Mouse (Mus musculus): ENCODE measurements around the gene Copa. TPM values are rescaled to one million over a fixed set of nuclear protein-coding genes. Genes with fewer than 3 reads are reported as not detected.
A peak's percentile ranks its signal among the peaks of the same experiment; 100 is the strongest.

Gene Copa
- polyA plus RNA-seq, 1 experiment from 2014 or later, result 201 TPM

DNA sequence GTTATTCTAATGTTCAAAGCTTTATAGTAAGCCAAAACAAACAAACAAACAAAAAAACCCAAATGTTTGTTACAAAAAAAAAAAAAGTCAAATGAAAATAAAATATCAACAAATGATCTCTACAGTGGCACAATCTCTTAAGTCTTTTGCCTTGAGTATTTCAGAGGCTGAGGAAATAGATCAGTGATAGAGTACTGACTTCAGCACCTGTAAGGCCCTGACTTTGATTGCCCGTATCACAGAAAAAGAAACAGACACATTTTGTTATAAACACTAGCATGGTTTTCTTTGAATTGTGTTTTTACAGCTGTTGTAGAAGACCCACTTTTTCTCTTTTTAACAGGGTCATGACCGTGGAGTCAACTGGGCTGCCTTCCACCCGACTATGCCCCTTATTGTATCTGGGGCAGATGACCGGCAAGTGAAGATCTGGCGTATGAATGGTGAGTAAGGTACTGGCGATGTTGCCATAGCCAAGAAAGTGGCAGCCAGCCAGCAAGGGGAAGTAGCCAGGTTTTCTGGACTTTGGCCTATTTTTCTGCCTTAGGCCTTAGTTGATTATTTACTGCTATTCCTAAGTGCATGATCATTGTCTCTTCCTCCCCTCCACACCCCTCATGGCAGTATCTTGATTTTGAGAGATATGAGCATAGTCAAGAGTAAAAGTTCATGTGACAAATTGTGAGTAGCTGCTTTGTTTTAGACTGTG is 17.1 kb downstream of the Copa start:
- H3K27ac ChIP-seq, result no peak overlapping the region
- peak; percentile 91 for ATAC-seq
- no peak overlapping the region for H3K4me2 ChIP-seq (replicated peaks)
- 74% methylated on average over 6 of the region's 6 CpGs for WGBS
- H3K4me3 ChIP-seq (replicated peaks), result no peak overlapping the region
- no peak overlapping the region for H3K9ac ChIP-seq
- H3K4me1 ChIP-seq (replicated peaks), result no peaks in the 10 kb centered on the region
- no peaks in the 10 kb centered on the region for H3K27me3 ChIP-seq (replicated peaks)
- no peaks in the 10 kb centered on the region for H3K9me3 ChIP-seq
- peaks cover 41% of the 10 kb centered on the region for H3K36me3 ChIP-seq

GRCm38 (mm10) chr1:172103619-172104018 is 21.3 kb downstream of the Copa start:
- H3K27ac ChIP-seq, result no peak overlapping the region
- H3K4me2 ChIP-seq (replicated peaks), result no peak overlapping the region
- H3K36me3 ChIP-seq, result peaks cover 55% of the 10 kb centered on the region
- no peaks in the 10 kb centered on the region for H3K27me3 ChIP-seq (replicated peaks)
- H3K9me3 ChIP-seq, result no peaks in the 10 kb centered on the region
- ATAC-seq, result no peak
- WGBS, result 85% methylated on average over 4 of the region's 4 CpGs
- H3K4me1 ChIP-seq (replicated peaks), result no peaks in the 10 kb centered on the region
- H3K9ac ChIP-seq, result no peak overlapping the region
- H3K4me3 ChIP-seq (replicated peaks), result no peak overlapping the region

DNA sequence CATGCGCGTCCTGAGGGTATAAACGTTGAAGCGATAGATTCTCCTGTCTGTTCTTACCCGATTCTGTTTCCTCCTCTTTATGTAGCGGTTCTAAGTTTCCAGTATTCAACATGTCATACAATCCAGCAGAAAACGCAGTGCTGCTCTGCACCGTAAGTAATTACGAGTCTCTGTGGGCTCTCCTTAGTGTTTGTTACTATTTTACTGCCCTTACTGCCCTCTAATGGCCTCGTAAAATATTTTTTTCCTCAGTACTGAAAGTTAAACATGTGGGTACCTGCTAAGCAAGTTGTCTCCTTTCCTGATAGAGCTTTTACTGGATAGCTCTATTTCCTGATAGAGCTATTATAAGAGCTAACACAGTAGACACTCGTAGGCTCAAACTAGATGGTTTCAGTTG is 22.8 kb downstream of the Copa start:
- 66% methylated on average over 11 of the region's 11 CpGs for WGBS
- Histone ChIP-seq H3K9ac (no peak overlapping the region), H3K4me1 (replicated peaks) (no peaks in the 10 kb centered on the region), H3K4me2 (replicated peaks) (no peak overlapping the region), H3K27me3 (replicated peaks) (no peaks in the 10 kb centered on the region), H3K36me3 (peaks cover 65% of the 10 kb centered on the region), H3K4me3 (replicated peaks) (no peak overlapping the region), H3K27ac (no peak overlapping the region), H3K9me3 (no peaks in the 10 kb centered on the region)
- ATAC-seq, result no peak

DNA sequence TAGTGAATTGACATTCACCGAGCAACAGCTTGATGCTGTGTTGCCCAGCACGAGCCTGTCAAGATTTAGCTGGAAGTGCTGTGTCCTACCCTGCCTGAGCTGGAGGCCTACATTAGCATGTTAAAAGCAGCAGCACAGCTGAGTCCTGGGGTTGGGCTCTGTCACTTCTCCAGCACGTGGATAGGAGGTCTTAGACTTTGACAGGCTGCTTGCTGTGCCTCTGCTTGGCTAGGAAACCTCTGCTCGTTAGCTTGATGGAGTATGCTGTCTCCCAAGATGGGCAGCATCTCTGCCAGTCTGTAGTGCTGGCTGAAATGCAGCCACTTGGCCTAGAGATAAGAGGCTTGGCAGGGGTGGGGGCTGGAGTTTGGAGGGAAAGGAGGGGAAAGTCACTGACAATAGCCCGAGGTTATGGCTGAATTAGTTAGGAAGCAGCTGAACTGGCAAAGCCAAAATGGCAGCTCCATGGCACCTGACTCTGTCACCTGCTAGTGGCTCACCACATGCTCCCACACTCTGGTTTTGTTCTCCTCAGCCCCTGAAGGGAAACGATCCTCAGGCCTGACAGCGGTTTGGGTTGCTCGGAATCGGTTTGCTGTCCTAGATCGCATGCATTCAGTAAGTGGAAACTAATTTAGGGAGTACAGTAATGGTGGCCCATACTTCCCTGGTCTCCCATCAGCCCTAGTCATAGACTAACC is 25.6 kb downstream of the Copa start:
- ATAC-seq, result no peak
- Histone ChIP-seq H3K4me1 (replicated peaks) (no peaks in the 10 kb centered on the region), H3K27me3 (replicated peaks) (no peaks in the 10 kb centered on the region), H3K27ac (no peak overlapping the region), H3K9ac (no peak overlapping the region), H3K36me3 (peaks cover 60% of the 10 kb centered on the region), H3K4me3 (replicated peaks) (no peak overlapping the region), H3K9me3 (no peaks in the 10 kb centered on the region), H3K4me2 (replicated peaks) (no peak overlapping the region)
- 82% methylated on average over 10 of the region's 10 CpGs for WGBS

GRCm38 (mm10) chr1:172116948-172117347 is 34.6 kb downstream of the Copa start:
- Histone ChIP-seq H3K36me3 (peaks cover 77% of the 10 kb centered on the region), H3K4me2 (replicated peaks) (no peak overlapping the region), H3K4me1 (replicated peaks) (no peaks in the 10 kb centered on the region), H3K27me3 (replicated peaks) (no peaks in the 10 kb centered on the region), H3K4me3 (replicated peaks) (no peak overlapping the region), H3K9ac (no peak overlapping the region), H3K27ac (no peak overlapping the region), H3K9me3 (no peaks in the 10 kb centered on the region)
- WGBS, result 89% methylated on average over 5 of the region's 5 CpGs
- no peak for ATAC-seq

DNA sequence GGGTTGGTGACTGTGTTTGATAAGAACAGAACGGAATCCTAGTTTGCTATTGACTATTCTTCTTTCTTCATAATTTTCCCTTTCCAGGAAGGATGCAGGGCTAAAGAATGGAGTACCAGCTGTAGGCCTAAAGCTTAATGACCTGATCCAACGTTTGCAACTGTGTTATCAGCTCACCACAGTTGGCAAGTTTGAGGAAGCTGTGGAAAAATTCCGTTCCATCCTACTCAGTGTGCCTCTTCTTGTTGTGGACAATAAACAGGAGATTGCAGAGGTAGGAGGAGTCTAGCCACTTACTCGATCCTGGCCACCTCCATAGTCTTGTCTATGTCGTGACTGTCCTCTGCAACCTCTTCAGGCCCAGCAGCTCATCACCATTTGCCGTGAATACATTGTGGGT is 36.8 kb downstream of the Copa start:
- Histone ChIP-seq H3K4me1 (replicated peaks) (no peaks in the 10 kb centered on the region), H3K9ac (no peak overlapping the region), H3K4me3 (replicated peaks) (no peak overlapping the region), H3K27me3 (replicated peaks) (no peaks in the 10 kb centered on the region), H3K36me3 (peaks cover 70% of the 10 kb centered on the region), H3K4me2 (replicated peaks) (no peak overlapping the region), H3K9me3 (no peaks in the 10 kb centered on the region), H3K27ac (no peak overlapping the region)
- no peak for ATAC-seq
- 83% methylated on average over 6 of the region's 6 CpGs for WGBS

GRCm38 (mm10) chr1:172119720-172120119 is 37.4 kb downstream of the Copa start:
- H3K27me3 ChIP-seq (replicated peaks), result no peaks in the 10 kb centered on the region
- 0 out of 2 replicates have a peak, but pooled peaks have one; percentile 39 for ATAC-seq
- H3K4me2 ChIP-seq (replicated peaks), result no peak overlapping the region
- WGBS, result 51% methylated on average over 3 of the region's 3 CpGs
- peaks cover 67% of the 10 kb centered on the region for H3K36me3 ChIP-seq
- no peaks in the 10 kb centered on the region for H3K9me3 ChIP-seq
- no peak overlapping the region for H3K4me3 ChIP-seq (replicated peaks)
- H3K4me1 ChIP-seq (replicated peaks), result no peaks in the 10 kb centered on the region
- no peak overlapping the region for H3K27ac ChIP-seq
- H3K9ac ChIP-seq, result no peak overlapping the region

DNA sequence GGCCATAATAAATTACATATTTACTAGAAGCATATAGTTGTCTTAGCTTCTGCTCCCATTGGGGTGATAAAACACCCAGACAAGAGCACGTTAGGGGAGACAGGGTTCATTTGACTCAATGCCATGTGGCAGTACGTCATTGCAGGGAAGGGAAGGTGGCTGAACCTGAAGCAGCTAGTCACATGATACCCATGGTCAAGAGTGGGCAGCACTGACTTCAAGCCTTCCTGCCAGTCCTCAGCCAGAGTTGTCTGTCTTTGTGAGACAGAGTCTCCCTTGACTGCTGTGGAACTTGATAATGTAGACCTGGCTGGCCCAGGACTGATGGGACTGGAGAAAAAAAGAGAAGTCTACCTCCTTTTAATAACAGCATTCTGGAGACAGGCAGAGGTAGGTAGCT is 40.3 kb downstream of the Copa start:
- no peak for ATAC-seq
- H3K36me3 ChIP-seq, result peaks cover 44% of the 10 kb centered on the region
- 81% methylated on average over 2 of the region's 2 CpGs for WGBS

DNA sequence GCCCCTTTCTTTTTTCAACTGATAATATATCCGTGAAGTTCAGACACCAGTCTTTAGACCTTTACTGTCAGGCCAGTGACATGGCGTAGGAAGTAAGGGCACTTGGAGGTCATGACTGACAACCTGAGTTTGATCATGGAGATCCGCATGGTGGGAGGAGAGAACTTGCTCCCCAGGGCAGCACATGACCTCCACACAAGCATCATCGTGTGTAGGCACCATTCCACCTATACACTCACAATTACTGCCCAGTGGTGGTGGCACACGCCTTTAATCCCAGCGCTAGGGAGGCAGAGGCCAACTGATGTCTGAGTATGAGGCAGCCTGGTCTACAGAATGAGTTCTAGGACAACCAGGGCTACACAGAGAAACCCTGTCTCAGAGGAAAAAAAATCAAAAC is 42.2 kb downstream of the Copa start:
- Histone ChIP-seq H3K27me3 (replicated peaks) (no peaks in the 10 kb centered on the region), H3K4me3 (replicated peaks) (no peak overlapping the region), H3K4me1 (replicated peaks) (peaks cover 12% of the 10 kb centered on the region; the same call in 1 of the 2 replicates), H3K9me3 (no peaks in the 10 kb centered on the region), H3K36me3 (peaks cover 31% of the 10 kb centered on the region), H3K9ac (no peak overlapping the region), H3K27ac (no peak overlapping the region), H3K4me2 (replicated peaks) (no peak overlapping the region)
- WGBS, result 79% methylated on average over 6 of the region's 6 CpGs
- no peak for ATAC-seq

More for the DNA sequence above, 40.3 kb downstream of the Copa start:
- no peak overlapping the region for H3K27ac ChIP-seq
- H3K9me3 ChIP-seq, result no peaks in the 10 kb centered on the region
- H3K4me1 ChIP-seq (replicated peaks), result peaks cover 6% of the 10 kb centered on the region; the same call in 1 of the 2 replicates
- H3K4me3 ChIP-seq (replicated peaks), result no peak overlapping the region
- H3K4me2 ChIP-seq (replicated peaks), result no peak overlapping the region
- H3K9ac ChIP-seq, result no peak overlapping the region
- no peaks in the 10 kb centered on the region for H3K27me3 ChIP-seq (replicated peaks)

DNA sequence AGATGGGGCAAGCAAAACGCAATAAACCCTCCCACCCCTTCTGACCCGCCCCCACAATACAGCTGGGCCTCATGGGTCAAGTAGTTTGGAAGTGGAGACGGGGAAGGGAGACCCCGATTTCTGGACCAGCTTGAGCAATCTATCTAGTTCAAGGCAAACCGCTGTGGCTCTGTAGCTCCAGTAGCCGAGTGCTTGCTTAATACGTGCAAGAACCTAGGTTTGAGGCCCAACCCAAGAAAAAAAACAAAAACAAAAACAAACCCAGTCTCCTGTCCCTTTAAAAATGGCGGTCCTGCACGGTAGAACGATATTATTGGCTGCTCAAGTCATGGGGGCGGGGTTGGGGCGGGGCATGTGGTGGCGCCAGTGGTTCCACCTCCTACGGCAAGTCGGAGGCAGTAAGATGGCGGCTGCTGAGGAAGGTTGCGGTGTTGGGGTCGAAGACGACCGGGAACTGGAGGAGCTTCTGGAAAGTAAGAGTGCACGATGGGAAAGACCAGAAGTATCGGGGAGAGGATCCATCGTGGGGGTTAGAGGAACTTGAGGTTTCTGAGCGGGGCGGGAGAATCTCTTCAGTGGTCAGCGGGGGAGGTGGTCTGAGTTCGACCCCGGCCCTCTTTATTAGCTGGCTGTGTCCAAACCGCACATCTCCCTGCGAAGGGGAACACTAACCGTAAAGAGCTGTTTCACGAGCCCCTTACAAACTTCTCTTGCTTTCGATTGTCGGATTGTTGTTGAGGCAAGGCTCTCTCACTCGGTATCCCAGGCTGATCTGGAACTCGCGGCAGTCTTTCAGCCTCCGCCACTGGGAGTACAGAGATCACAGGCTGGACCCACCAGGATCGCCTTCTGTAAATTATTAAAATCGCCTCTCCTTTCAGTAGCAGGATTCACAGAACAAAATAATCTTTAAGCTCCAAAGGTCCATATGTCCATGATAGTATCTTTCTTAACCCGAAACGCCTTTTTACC is 44.3 kb downstream of the Copa start, which contains the start of gene Pex19:
Pex19 (plus strand) TSS at position 380 of the 972 bp plus-strand sequence.
- Histone ChIP-seq H3K9me3 (no peaks in the 10 kb centered on the region), H3K36me3 (peaks cover 32% of the 10 kb centered on the region), H3K4me3 (replicated peaks) (peak within 1 kb of the TSS; percentile 56), H3K27ac (peak within 1 kb of the TSS; percentile 8; the same call in 1 of the 2 replicates), H3K4me1 (replicated peaks) (peaks cover 12% of the 10 kb centered on the region; the same call in 1 of the 2 replicates), H3K27me3 (replicated peaks) (no peaks in the 10 kb centered on the region), H3K4me2 (replicated peaks) (peak within 1 kb of the TSS; percentile 80), H3K9ac (peak within 1 kb of the TSS; percentile 68)
- peak; percentile 97 for ATAC-seq
- WGBS, result under 1% methylated on average over 42 of the region's 42 CpGs

- 24% methylated on average over 5 of the region's 5 CpGs for WGBS
- Histone ChIP-seq H3K9ac (peak overlapping the region; percentile 68), H3K36me3 (peaks cover 27% of the 10 kb centered on the region), H3K9me3 (no peaks in the 10 kb centered on the region), H3K4me3 (replicated peaks) (peak overlapping the region; percentile 56), H3K27me3 (replicated peaks) (no peaks in the 10 kb centered on the region), H3K4me2 (replicated peaks) (peak overlapping the region; percentile 67), H3K27ac (0 out of 2 replicates have a peak overlapping the region, but pooled peaks have one; percentile 8), H3K4me1 (replicated peaks) (peaks cover 12% of the 10 kb centered on the region; the same call in 1 of the 2 replicates)
- peak; percentile 48 for ATAC-seq
These were observed 45.2 kb downstream of the Copa start for GRCm38 (mm10) chr1:172127487-172127886.

GRCm38 (mm10) chr1:172128563-172128962 is 46.2 kb downstream of the Copa start:
- Histone ChIP-seq H3K9ac (no peak overlapping the region), H3K4me3 (replicated peaks) (no peak overlapping the region), H3K27ac (no peak overlapping the region), H3K36me3 (peaks cover 31% of the 10 kb centered on the region), H3K4me1 (replicated peaks) (peaks cover 12% of the 10 kb centered on the region; the same call in 1 of the 2 replicates), H3K27me3 (replicated peaks) (no peaks in the 10 kb centered on the region), H3K4me2 (replicated peaks) (no peak overlapping the region), H3K9me3 (no peaks in the 10 kb centered on the region)
- WGBS, result 95% methylated on average over 15 of the region's 15 CpGs
- ATAC-seq, result no peak

All from intestine, embryonic 15.5 days (tissue).